Mouse (Mus musculus) hindbrain, embryonic 15.5 days (tissue): ENCODE data around the gene Cyb5d1. TPM values are rescaled to one million over a fixed set of nuclear protein-coding genes. Genes with fewer than 3 reads are reported as not detected.
A peak's percentile ranks its signal among the peaks of the same experiment; 100 is the strongest.
"Not testable (repeated sequence)": the region's sequence is repeated elsewhere in the genome, so short reads cannot be mapped to it uniquely, and the experiment has no call there.

Experiments used
- ATAC-seq: fragments of 200-750 bp; cut with Nextera tagmentation; 2 replicates; pipeline ENCODE4 v1.8.0; 2017; ENCODE audit warnings: low read depth, moderate number of reproducible peaks, moderate TSS enrichment; ENCODE audit not compliant: low FRiP score
- H3K27ac ChIP-seq: fragments of 300-500 bp; sonication (generic); replicated peaks from 2 replicates; pipeline ENCODE4 v1.5.1; 2015; ENCODE audit warnings: mild to moderate bottlenecking, inconsistent platforms
- H3K27me3 ChIP-seq: fragments of 300-500 bp; sonication (generic); 2 replicates; pipeline ENCODE4 v1.6.1; 2015; ENCODE audit warnings: control low read depth, inconsistent platforms
- H3K36me3 ChIP-seq: fragments of 300-500 bp; sonication (generic); 2 replicates; pipeline ENCODE4 v1.6.1; 2015; ENCODE audit warnings: control low read depth, inconsistent platforms
- H3K4me1 ChIP-seq: fragments of 300-500 bp; sonication (generic); replicated peaks from 2 replicates; pipeline ENCODE4 v1.6.1; 2015; ENCODE audit warnings: control low read depth, inconsistent platforms
- H3K4me2 ChIP-seq: fragments of 300-500 bp; sonication (generic); 2 replicates; pipeline ENCODE4 v1.6.1; 2015; ENCODE audit warnings: moderate library complexity, mild to moderate bottlenecking, inconsistent platforms
- H3K4me3 ChIP-seq: fragments of 300-500 bp; sonication (generic); 2 replicates; pipeline ENCODE4 v1.5.1; 2015; ENCODE audit warnings: mild to moderate bottlenecking, inconsistent platforms
- H3K9ac ChIP-seq: fragments of 300-500 bp; sonication (generic); 2 replicates; pipeline ENCODE4 v1.6.1; 2015; ENCODE audit warnings: inconsistent platforms
- H3K9me3 ChIP-seq: fragments of 300-500 bp; sonication (generic); 2 replicates; pipeline ENCODE4 v1.6.1; 2016; ENCODE audit warnings: control low read depth, inconsistent platforms
- WGBS: fragments of 180-500 bp; shearing (Covaris S2); methylation state at CpG from one replicate; pipeline ENCODE4 v1.1.7; 2015; 5-methylcytosine and 5-hydroxymethylcytosine counted together
- polyA plus RNA-seq: library from polyadenylated mRNA; unstranded; fragments of >200 nt; fragmentation: Nextera tagmentation; extraction: Ambion mirVana; gene quantifications from 2 replicates; pipeline ENCODE4 v1.2.1, GENCODE M21; 2015

Gene Cyb5d1
- polyA plus RNA-seq, 1 experiment from 2014 or later: 33.5 TPM

DNA sequence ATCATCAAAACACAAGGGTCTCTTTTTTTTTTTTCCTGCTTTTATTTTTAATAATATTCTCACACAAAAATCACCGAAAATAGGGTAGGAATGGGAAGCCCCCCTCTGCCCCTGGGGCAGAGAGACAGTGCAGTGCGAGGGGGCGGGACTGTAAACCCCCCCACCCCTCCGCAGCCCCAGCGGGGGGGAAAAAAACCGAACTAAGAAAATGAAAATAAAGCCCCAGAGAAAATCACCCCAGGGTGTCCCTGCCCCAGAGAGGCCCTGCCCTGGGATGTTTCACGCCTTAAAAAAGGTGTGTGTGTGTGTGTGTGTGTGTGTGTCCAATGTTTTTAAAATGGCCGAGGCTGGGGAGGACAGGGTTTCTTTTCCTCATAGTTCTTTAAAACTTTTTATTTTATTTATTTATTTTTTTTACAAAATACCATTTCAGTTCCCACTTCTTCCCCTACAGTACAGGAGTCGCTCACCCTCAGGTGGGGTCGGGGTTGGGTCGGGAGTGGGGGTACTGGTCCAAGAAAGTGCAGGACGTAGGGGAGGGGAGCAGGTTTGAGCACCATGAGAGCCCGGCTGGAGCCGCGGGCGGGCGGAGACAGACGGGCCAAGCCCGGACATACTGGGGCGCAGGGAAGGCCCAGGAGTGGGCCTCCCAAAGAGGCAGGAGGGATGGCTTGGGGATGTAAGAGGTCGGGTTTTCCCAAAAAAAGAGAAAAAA is 3.2 kb upstream of the Cyb5d1 start:
- Histone ChIP-seq H3K9ac (no peak overlapping the region), H3K4me2 (peak overlapping the region; percentile 31), H3K36me3 (peaks cover 43% of the 10 kb centered on the region), H3K27me3 (no peaks in the 10 kb centered on the region), H3K27ac (no peak overlapping the region), H3K4me3 (peak overlapping the region; percentile 14; the same call in 1 of the 2 replicates), H3K9me3 (no peaks in the 10 kb centered on the region), H3K4me1 (peaks cover 35% of the 10 kb centered on the region)
- 28% methylated on average over 21 of the region's 21 CpGs for WGBS
- ATAC-seq: no peak

- WGBS: 8% methylated on average over 16 of the region's 16 CpGs
- Histone ChIP-seq H3K27ac (0 out of 2 replicates have a peak within 1 kb of the TSS, but pooled peaks have one; percentile 4), H3K36me3 (peaks cover 37% of the 10 kb centered on the region)
Observed at GRCm38 (mm10) chr11:69398059-69398458, 2.6 kb upstream of the Cyb5d1 start, which contains the start of gene Tmem88. TSS of gene Tmem88 (minus strand) at chr11:69398234.

DNA sequence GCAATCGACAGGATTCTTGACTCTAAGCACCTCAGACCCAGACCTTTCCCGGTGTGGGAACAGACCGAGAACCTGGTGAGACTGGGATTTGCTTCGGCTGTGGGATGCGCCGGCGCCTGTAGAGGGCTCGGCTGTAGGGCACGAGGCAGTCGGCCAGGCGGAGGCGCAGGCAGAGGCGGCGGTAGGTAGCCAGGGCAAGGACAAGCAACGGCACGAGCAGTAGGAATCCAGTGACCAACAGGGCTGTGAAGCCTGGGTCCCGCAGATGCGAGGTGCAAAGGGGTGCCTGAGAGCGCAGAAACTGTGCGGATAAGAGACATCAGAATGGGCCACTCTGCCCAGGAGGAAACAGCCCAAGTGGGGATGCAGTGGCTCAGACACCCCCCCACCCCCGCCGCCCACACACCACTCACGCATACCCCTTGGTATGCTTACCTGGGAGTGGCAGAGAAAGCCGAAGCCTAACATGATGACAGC is 2.2 kb upstream of the Cyb5d1 start:
- H3K4me2 ChIP-seq: peak overlapping the region; percentile 31
- no peak for ATAC-seq
- H3K9ac ChIP-seq: no peak overlapping the region; the same call in 1 of the 2 replicates
- H3K36me3 ChIP-seq: peaks cover 33% of the 10 kb centered on the region
- H3K9me3 ChIP-seq: no peaks in the 10 kb centered on the region
- H3K27ac ChIP-seq: 0 out of 2 replicates have a peak overlapping the region, but pooled peaks have one; percentile 4
- WGBS: 11% methylated on average over 24 of the region's 24 CpGs
- H3K4me3 ChIP-seq: peak overlapping the region; percentile 14
- H3K4me1 ChIP-seq: peaks cover 35% of the 10 kb centered on the region
- no peaks in the 10 kb centered on the region for H3K27me3 ChIP-seq

More at GRCm38 (mm10) chr11:69398059-69398458, 2.6 kb upstream of the Cyb5d1 start, which contains the start of gene Tmem88:
- Histone ChIP-seq H3K4me2 (peak within 1 kb of the TSS; percentile 69), H3K4me3 (peak within 1 kb of the TSS; percentile 14), H3K9ac (no peak within 1 kb of the TSS; the same call in 1 of the 2 replicates), H3K27me3 (no peaks in the 10 kb centered on the region), H3K4me1 (peaks cover 35% of the 10 kb centered on the region), H3K9me3 (no peaks in the 10 kb centered on the region)
- no peak for ATAC-seq

DNA sequence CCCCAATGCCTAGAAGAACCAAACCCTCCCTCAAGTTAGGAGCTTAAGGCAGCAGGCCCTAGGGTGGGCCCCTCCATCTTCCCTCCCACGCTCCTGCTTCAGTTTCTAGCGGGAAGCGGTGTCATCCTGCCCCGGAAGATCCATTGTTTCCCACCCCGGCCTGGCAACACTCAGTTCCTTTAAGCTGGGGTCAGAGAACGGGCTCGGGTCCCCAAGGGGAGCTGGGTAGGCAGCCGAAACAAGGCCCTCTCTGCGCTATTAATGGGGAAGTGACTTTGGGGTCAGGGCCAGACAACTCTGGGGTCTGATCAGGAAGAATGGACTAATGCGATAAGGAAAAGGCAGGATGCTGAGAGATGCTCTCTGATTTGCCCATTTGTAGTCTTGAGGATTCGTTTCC is 1.3 kb upstream of the Cyb5d1 start:
- 27% methylated on average over 11 of the region's 11 CpGs for WGBS
- Histone ChIP-seq H3K36me3 (peaks cover 26% of the 10 kb centered on the region), H3K4me2 (peak overlapping the region; percentile 69), H3K4me1 (peaks cover 35% of the 10 kb centered on the region), H3K27me3 (no peaks in the 10 kb centered on the region), H3K27ac (no peak overlapping the region), H3K4me3 (peak overlapping the region; percentile 67), H3K9ac (no peak overlapping the region), H3K9me3 (no peaks in the 10 kb centered on the region)
- no peak for ATAC-seq

DNA sequence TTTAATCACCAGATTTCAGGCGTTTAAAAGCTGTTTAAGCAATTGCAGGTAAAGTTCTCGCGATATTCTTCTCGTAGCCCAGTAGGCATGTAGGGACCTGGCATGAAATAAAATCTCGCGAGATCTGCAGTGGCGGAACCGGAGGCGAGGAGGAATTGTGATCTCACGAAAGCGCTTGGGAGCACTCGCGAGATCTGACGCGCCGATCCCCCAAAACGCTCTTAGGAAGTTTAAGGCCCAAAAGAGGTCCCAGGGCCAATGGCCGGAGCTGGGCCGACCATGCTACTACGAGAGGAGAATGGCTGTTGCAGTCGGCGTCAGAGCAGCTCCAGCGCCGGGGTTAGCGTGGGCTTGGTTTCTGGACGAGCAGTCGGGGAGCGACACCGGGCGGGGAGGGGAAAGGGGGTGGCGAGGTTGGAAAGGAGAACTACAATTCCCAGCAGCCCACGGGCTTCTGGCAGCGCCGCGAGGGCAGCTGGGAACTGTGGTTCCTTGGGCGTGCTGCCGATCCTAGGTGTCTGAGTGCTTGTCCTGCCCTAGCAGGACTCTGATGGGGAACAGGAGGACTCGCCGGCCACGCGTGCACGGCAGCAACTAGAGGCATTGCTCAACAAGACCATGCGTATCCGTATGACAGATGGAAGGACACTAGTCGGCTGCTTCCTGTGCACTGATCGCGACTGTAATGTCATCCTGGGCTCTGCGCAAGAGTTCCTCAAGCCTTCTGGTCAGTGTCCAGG is 373 bp upstream of the Cyb5d1 start:
- peak; percentile 94 for ATAC-seq
- under 1% methylated on average over 46 of the region's 48 CpGs for WGBS
- Histone ChIP-seq H3K9me3 (no peaks in the 10 kb centered on the region), H3K27me3 (no peaks in the 10 kb centered on the region), H3K4me2 (peak overlapping the region; percentile 69), H3K27ac (peak overlapping the region; percentile 99), H3K9ac (peak overlapping the region; percentile 81), H3K4me1 (peaks cover 28% of the 10 kb centered on the region), H3K4me3 (peak overlapping the region; percentile 67), H3K36me3 (peaks cover 16% of the 10 kb centered on the region)

DNA sequence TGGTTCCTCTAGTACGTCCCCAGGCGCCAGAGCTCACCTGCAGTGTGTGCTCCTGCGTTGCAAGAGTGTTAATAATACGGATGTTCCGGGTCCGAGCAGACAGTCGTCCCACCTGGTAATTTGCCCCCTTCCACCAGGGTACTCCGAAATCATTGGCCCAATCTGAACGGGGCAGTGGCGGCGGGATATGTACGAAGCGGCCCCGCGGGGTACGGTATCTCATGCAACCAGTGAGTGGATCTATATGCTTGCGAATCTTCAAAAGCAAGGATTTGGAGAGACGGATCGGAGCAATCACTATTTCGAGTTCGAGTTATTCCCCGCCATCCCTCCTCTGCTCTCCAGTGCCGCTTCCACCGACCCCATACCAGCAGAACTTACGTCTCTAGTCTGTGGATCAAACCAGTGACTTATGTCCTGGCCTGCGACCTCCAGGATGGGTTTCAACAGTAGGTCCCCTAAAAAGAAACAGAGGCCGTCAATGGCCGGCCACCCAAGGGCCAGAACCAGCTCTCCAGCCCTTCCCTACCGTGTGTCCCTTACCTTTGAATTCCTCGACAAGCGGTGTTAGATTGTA is 752 bp downstream of the Cyb5d1 start:
- Histone ChIP-seq H3K27ac (peak overlapping the region; percentile 99), H3K9ac (peak overlapping the region; percentile 81), H3K4me2 (peak overlapping the region; percentile 69), H3K4me1 (peaks cover 32% of the 10 kb centered on the region), H3K4me3 (peak overlapping the region; percentile 67)
- H3K36me3 ChIP-seq, ATAC-seq, H3K27me3 ChIP-seq, H3K9me3 ChIP-seq: not testable (repeated sequence)
- WGBS: 1% methylated on average over 31 of the region's 31 CpGs

- peak; percentile 27; the same call in 1 of the 2 replicates for ATAC-seq
- Histone ChIP-seq H3K4me3 (no peak overlapping the region), H3K27ac (no peak overlapping the region), H3K27me3 (no peaks in the 10 kb centered on the region), H3K9ac (no peak overlapping the region), H3K4me2 (no peak overlapping the region), H3K4me1 (peaks cover 12% of the 10 kb centered on the region), H3K36me3 (no peaks in the 10 kb centered on the region), H3K9me3 (no peaks in the 10 kb centered on the region)
- 50% methylated on average over 10 of the region's 10 CpGs for WGBS
Observed at GRCm38 (mm10) chr11:69390400-69391034, 4.9 kb downstream of the Cyb5d1 start.

DNA sequence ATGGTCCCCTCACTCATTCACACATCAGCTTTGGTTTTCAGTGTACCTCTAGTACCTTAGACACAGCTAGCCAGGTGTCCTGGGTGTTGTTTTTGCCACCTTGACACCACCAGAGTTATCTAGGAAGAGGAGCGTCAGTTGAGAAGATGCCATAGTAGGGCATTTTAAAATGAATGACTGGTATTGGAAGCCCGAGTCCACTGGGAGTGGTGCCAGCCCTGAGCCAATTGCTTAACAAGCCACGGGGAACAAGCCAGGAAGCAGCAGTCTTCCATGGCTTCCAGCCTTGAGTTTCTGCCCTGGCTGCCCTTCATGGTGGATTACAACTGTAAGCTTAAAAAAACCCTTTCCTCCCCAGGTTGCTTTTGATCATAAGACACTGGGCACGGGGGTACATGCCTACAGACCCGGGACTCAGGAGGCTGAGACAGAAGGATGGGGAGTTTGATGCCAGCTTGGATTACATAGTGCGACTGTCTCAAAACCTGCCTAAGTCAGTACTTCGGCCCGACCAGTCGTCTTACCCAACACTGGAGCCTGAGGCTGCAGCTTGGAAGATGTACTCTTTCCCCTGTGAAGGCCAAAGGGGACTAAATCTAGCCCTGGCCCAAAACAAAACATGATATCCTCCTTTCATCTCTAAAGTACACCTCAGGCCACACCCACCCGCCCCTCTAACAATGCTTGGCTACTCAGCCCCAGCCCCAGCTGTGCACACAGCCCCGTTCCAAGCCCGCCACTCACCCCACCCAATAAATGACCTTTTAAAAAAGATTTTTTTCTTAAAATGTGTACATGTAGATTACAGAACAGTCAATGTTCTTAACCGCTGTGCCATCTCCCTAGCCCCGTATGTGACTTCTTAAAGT is 5.7 kb downstream of the Cyb5d1 start:
- Histone ChIP-seq H3K4me2 (no peak overlapping the region), H3K36me3 (no peaks in the 10 kb centered on the region), H3K4me1 (peaks cover 12% of the 10 kb centered on the region), H3K9ac (no peak overlapping the region), H3K9me3 (no peaks in the 10 kb centered on the region), H3K4me3 (no peak overlapping the region), H3K27ac (no peak overlapping the region), H3K27me3 (no peaks in the 10 kb centered on the region)
- 61% methylated on average over 14 of the region's 14 CpGs for WGBS
- no peak; the same call in 1 of the 2 replicates for ATAC-seq

DNA sequence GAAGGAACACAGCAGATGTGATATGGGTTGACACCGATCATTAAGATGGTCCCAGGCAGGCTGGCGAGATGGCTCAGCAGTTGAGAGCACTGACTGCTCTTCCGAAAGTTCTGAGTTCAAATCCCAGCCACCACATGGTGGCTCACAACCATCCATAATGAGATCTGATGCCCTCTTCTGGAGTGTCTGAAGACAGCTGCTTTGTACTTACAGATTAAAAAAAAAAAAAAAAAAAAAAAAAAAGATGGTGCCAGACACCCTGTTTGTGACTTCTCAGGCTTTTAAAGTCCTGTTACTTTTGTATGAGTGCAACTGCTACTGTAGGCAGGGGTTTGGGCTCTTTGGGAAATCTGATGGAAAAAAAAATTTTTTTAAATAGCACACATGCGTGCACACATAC is 6.8 kb downstream of the Cyb5d1 start:
- H3K36me3 ChIP-seq: no peaks in the 10 kb centered on the region
- no peak overlapping the region for H3K4me3 ChIP-seq
- no peak overlapping the region for H3K27ac ChIP-seq
- H3K4me1 ChIP-seq: 0 out of 2 replicates have a peak, but pooled peaks cover 7% of the 10 kb centered on the region
- 94% methylated on average over 4 of the region's 4 CpGs for WGBS
- no peaks in the 10 kb centered on the region for H3K27me3 ChIP-seq
- ATAC-seq: no peak
- H3K4me2 ChIP-seq: no peak overlapping the region
- H3K9me3 ChIP-seq: no peaks in the 10 kb centered on the region
- H3K9ac ChIP-seq: no peak overlapping the region

GRCm38 (mm10) chr11:69386758-69387157 is 8.7 kb downstream of the Cyb5d1 start:
- WGBS: 83% methylated on average over 7 of the region's 7 CpGs
- no peak overlapping the region for H3K4me3 ChIP-seq

GRCm38 (mm10) chr11:69384979-69385378 is 10.5 kb downstream of the Cyb5d1 start:
- H3K27ac ChIP-seq: no peak overlapping the region
- no peaks in the 10 kb centered on the region for H3K36me3 ChIP-seq
- H3K27me3 ChIP-seq: no peaks in the 10 kb centered on the region
- H3K4me3 ChIP-seq: no peak overlapping the region
- WGBS: 85% methylated on average over 6 of the region's 6 CpGs
- no peak for ATAC-seq
- no peak overlapping the region for H3K9ac ChIP-seq
- no peak overlapping the region for H3K4me2 ChIP-seq
- no peaks in the 10 kb centered on the region for H3K9me3 ChIP-seq
- 0 out of 2 replicates have a peak, but pooled peaks cover 4% of the 10 kb centered on the region for H3K4me1 ChIP-seq

More at GRCm38 (mm10) chr11:69386758-69387157, 8.7 kb downstream of the Cyb5d1 start:
- Histone ChIP-seq H3K36me3 (no peaks in the 10 kb centered on the region), H3K9me3 (no peaks in the 10 kb centered on the region), H3K9ac (no peak overlapping the region), H3K27me3 (no peaks in the 10 kb centered on the region), H3K27ac (no peak overlapping the region), H3K4me1 (0 out of 2 replicates have a peak, but pooled peaks cover 7% of the 10 kb centered on the region), H3K4me2 (no peak overlapping the region)
- ATAC-seq: no peak
